Mouse (Mus musculus) 416B (cell line): Measurements from ENCODE around the gene Cyp4a30b.
"Not testable (repeated sequence)": the region's sequence is repeated elsewhere in the genome, so short reads cannot be mapped to it uniquely, and the experiment has no call there.

Experiments
- DNase-seq: peaks from one replicate; pipeline ENCODE4 v3.0.0; 2011; ENCODE audit warnings: low read depth

The Cyp4a30b gene

DNA sequence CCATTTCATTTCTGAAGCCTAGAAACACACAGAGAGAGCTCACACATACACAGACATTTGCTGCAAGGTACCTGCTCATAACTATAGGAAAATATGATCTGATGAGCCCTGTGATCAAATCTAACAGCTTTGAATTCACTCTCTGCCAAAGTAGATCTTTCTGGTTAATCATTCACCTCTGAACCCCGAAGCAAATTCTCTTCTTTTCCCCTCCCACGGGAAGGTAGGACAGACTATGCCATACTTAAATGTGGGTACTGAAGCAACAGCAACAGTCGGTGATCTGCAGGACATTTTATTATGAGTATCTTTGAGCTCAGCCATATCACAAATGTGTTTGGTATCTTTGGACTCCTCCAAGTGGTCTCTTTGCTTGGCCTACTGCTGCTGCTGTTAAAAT lies at the start of gene Cyp4a30b:
Gene Cyp4a30b (plus strand): TSS at position 301 of the 400 bp plus-strand sequence.
- no peak for DNase-seq

DNA sequence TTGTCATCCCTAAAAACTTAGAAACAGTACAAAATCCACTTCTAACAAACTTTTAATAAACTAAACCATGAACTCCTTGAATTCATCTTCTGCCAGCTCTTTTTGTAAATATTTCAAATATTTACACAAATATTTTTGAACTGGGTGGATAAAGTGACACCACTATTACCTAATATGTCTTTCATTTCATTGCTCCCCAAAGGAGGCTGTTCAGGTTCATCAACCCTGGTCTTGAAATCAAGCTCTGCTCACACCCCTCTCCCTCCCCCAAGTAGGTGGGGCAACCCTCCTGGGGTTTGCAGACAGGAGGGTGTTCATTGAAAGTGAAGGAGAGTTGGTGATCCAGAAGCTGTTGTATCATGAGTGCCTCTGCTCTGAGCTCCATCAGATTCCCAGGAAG lies 41.1 kb upstream of the Cyp4a30b start, which contains the start of gene Cyp4a12b:
Gene Cyp4a12b (plus strand): TSS at position 301 of the 400 bp plus-strand sequence.
- DNase-seq, result not testable (repeated sequence)

DNA sequence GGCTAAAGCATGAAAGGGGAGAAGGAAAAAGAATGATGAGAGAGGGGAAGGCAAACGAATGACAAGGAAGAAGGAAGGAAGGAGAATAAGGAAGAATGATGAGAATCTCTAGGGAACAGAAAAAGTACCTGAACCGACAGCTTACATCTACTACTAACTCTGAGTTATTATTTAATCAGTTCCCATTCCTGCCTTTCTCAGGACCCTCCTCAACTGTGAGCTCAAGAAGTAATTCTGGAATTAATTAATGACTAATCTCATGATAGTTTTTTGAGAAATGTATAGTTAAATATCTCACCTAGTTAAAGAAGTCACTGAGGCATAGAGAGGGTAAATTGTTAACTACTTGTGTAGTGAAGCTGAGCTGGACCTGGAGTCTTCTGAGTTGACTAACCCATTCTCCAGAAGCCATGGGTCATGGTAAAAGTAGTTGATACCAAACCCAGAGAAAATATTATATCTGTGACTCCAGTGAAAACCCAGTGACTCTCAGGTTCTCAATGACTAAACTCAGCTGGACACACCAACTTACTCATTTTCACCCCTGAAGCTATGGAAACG lies 1.7 kb upstream of the Cyp4a30b start:
- no peak for DNase-seq

DNA sequence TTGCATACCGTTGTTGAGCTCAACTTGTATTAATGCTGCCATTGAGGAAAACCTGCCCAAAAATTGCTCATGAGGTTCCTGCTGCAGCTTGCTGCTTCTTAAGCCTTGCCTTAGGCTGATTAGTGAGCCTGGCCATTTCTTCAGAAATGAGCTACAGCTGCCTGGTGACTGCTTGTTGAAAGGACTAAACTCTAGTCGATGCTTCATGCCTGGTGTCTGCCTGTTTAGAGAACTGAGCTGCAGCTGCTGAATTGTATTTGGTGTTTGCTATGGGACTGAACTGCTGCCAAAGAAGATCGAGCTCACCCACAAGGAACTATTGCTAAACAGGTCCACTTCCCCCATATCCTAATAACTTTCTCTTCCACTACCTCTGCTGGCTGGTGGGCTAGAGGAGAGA lies 21.2 kb downstream of the Cyp4a30b start:
- not testable (repeated sequence) for DNase-seq

DNA sequence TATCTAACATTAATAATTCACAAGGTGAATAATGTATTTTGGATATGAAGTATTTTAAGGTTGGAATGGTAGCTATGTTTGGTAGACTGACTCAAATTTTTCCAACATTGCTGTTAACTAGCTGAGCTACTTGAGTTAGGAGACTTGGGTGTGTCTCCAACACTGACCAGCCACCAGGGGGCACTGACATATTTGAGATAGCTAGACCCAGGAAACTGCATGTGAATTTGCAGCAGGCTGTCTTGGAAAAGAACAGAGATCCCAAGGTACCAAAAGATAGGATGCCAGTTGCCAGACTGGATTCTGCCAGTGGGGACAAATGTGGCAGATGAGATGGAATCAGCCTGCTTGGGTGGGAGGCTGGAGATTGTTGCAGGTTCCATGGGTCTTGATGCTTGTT lies 23.6 kb downstream of the Cyp4a30b start:
- peak; percentile 13 for DNase-seq

DNA sequence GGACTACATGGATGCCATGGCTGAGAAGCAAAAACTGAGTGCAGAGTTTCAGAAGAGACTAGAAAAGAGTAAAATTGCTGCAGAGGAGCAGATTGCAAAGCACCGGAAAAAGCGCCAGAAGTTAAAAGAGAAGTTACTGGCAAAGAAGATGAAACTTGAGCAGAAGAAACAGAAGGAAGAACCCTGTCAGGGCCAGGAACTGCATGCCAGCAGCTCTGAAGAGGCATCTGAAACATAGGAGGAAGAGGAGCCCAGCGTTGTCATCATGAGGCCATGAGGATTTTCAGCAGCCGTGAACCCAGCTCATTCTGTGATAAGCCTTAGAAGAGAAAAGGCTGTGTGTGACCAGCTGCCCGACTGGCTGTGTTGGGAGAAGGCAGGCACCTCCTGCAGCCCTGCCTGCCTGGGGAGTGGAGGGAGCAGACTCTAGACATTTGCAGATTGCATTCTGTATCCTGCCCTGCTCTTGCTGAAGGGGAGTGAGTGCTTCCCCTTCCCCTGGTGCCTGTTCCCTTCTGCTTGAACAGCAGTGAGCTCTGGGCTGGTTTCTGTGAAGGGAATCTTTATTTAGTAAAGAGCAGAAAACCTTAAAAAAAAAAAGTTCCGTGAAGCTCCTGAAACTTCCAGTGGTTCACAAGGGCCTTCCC lies 28.7 kb downstream of the Cyp4a30b start:
- DNase-seq, result no peak

DNA sequence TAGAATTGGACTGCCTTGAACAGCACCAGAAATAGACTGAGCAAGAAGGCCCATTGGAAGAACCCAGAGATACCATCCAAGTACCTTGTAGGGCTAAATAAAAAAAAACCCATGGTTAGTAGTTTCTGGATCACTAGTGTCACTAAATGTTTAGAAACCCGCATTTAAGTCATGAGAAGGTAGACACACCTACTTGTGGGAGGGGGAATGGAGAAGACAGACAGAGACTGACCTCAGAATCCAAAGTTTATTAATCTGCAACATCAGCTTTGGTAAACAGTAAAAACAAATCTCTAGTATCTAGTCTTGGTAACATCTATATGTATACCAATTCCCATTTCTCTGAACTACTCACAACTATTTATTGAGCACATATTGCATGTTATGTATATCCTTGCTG lies 43.6 kb downstream of the Cyp4a30b start, which contains the start of gene Cyp4a14:
Gene Cyp4a14 (minus strand): TSS at position 142 of the 400 bp plus-strand sequence.
- no peak for DNase-seq

DNA sequence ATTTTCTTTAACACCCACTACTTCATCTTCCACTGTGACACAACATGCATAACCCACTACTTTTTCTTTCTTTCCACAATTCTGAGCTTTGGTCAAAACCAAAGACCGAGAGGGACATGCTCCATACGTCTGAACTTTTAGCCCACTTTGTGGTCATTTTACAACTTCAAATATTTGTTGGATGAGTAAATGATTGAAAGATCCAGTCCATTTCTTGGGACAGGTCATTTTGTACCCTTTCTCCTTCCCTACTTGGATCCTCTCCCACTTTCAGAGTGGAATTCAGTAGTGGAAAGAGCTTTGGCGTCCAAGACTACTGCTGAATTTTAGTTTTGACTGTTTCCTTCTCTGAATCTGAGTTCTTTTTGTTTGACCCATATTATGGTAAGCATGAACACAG lies 45.1 kb downstream of the Cyp4a30b start:
- no peak for DNase-seq

DNA sequence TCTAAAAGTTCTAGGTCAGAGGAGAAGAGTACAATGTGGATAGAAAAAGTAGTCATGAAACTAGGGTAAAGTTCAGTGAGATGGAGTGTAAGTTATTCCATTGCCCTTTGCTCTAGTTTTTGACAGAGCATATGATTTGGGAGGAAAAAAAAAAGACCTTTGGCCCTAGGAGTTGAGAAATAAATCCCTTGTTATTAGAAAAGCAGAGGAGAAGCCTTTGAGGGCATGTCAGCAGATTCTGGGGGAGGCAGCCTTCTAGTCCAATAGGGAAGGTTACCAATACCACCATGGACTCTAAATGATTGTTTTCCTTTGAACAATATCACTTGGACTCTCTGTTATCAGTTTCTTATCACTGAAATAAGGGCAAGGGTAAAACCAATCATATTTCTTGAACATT lies 61.6 kb downstream of the Cyp4a30b start:
- DNase-seq, result not testable (repeated sequence)

DNA sequence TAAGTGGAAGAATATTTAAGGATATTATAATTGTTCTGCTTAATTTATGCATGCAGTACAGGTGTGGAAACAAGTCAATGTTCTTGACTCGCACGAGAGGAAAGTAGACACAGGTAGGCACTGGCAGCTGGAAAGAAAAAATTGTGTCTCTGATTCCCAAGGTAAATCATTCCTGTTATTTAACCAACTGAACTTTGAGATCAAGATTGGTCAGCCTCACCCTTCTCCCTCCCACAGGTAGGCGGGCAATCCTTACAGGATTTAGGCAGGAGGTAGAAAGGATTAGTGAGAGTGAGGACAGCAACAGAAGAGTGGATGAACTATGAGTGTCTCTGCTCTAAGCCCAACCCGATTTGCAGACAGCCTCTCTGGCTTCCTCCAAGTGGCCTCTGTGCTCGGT lies 65.6 kb downstream of the Cyp4a30b start, which contains the start of gene Cyp4a10:
Gene Cyp4a10 (plus strand): TSS at position 265 of the 400 bp plus-strand sequence.
- not testable (repeated sequence) for DNase-seq

DNA sequence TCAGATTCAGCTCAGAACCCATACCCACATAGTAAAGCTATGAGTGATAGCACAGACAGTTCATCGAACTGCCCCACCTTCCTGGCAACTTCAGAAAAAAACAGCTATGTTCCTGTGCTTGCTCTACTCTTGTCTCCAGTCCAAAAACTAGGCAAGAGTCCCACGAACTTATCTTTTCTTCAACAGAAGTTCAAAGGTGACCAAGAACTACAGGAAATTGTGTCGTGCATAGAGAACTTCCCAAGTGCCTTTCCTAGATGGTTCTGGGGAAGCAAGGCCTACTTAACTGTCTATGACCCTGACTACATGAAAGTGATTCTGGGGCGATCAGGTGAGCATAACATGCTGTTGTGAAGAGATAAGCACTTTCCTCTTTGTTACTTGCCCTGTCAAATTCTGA lies 67.0 kb downstream of the Cyp4a30b start:
- DNase-seq, result no peak
